Mouse (Mus musculus) testis, adult 2 months (tissue): Measurements from ENCODE around the gene Rnf145. TPM values are rescaled to one million over a fixed set of nuclear protein-coding genes. Genes with fewer than 3 reads are reported as not detected.
A peak's percentile ranks its signal among the peaks of the same experiment; 100 is the strongest.

ENCODE experiments used
- H3K27ac ChIP-seq: fragments of 200-500 bp; 2 replicates; pipeline ENCODE4 v1.5.1; 2012; ENCODE audit warnings: low read depth, low read length; ENCODE audit not compliant: control insufficient read depth, insufficient read depth
- H3K27me3 ChIP-seq: fragments of 200-500 bp; 2 replicates; pipeline ENCODE4 v1.6.1; 2012; ENCODE audit warnings: mild to moderate bottlenecking, low read length, moderate library complexity; ENCODE audit not compliant: control insufficient read depth, insufficient read depth
- H3K36me3 ChIP-seq: fragments of 200-500 bp; 2 replicates; pipeline ENCODE4 v1.6.1; 2012; ENCODE audit warnings: mild to moderate bottlenecking, low read length; ENCODE audit not compliant: control insufficient read depth, insufficient read depth
- H3K4me1 ChIP-seq: fragments of 200-500 bp; 2 replicates; pipeline ENCODE4 v1.6.1; 2012; ENCODE audit warnings: low read length; ENCODE audit not compliant: control insufficient read depth, insufficient read depth
- H3K4me3 ChIP-seq: fragments of 200-500 bp; 2 replicates; pipeline ENCODE4 v1.5.1; 2012; ENCODE audit warnings: low read depth, mild to moderate bottlenecking, low read length, moderate library complexity, mixed read lengths; ENCODE audit not compliant: control insufficient read depth
- CTCF ChIP-seq: fragments of 200-500 bp; IDR thresholded peaks from 2 replicates; pipeline ENCODE4 v1.5.1; 2012; ENCODE audit warnings: low read depth, mild to moderate bottlenecking, inconsistent platforms, low read length, moderate library complexity; ENCODE audit not compliant: control insufficient read depth, insufficient read depth, insufficient replicate concordance
- POLR2A ChIP-seq: fragments of 200-500 bp; IDR thresholded peaks from 2 replicates; pipeline ENCODE4 v1.6.1; 2012; ENCODE audit warnings: low read depth, mild to moderate bottlenecking, inconsistent platforms, low read length, moderate library complexity; ENCODE audit not compliant: control insufficient read depth
- polyA plus RNA-seq: library from polyadenylated mRNA; depleted of rRNA; stranded (reverse); fragments of >200 nt; gene quantifications from 2 replicates; pipeline ENCODE4 v1.2.3, GENCODE M21; 2012; rRNA removed

Rnf145 gene
- 12.6 and 14.9 TPM in 2 replicates for polyA plus RNA-seq

- peak within 1 kb of the TSS; percentile 89 for H3K4me3 ChIP-seq
- H3K27me3 ChIP-seq: no peaks in the 10 kb centered on the region
- H3K36me3 ChIP-seq: no peaks in the 10 kb centered on the region
Measured at GRCm38 (mm10) chr11:44518281-44519095, at the start of gene Rnf145. TSS of gene Rnf145 (plus strand) at chr11:44518964.

GRCm38 (mm10) chr11:44469646-44470431 is 48.9 kb upstream of the Rnf145 start:
- Histone ChIP-seq H3K27ac (peak overlapping the region; percentile 87), H3K36me3 (no peaks in the 10 kb centered on the region), H3K27me3 (no peaks in the 10 kb centered on the region), H3K4me1 (peaks cover 7% of the 10 kb centered on the region; the same call in 1 of the 2 replicates), H3K4me3 (peak overlapping the region; percentile 100)
- TF ChIP-seq CTCF (no peak), POLR2A (no peak)

More at GRCm38 (mm10) chr11:44518281-44519095, at the start of gene Rnf145:
- peak within 1 kb of the TSS; percentile 86 for H3K27ac ChIP-seq
- peaks cover 5% of the 10 kb centered on the region for H3K4me1 ChIP-seq
- peak; percentile 49 for TF ChIP-seq POLR2A
- TF ChIP-seq CTCF: no peak

GRCm38 (mm10) chr11:44470432-44471336 is 48.1 kb upstream of the Rnf145 start, which contains the start of gene Ublcp1:
TSS of gene Ublcp1 (minus strand) at chr11:44470498.
- peaks cover 7% of the 10 kb centered on the region; the same call in 1 of the 2 replicates for H3K4me1 ChIP-seq
- H3K36me3 ChIP-seq: no peaks in the 10 kb centered on the region
- peak within 1 kb of the TSS; percentile 100 for H3K4me3 ChIP-seq
- H3K27ac ChIP-seq: peak within 1 kb of the TSS; percentile 87
- H3K27me3 ChIP-seq: no peaks in the 10 kb centered on the region
- TF ChIP-seq POLR2A: peak; percentile 88
- TF ChIP-seq CTCF: no peak

- Histone ChIP-seq H3K27ac (peak overlapping the region; percentile 87), H3K36me3 (no peaks in the 10 kb centered on the region), H3K4me3 (peak overlapping the region; percentile 100; the same call in 1 of the 2 replicates), H3K27me3 (no peaks in the 10 kb centered on the region), H3K4me1 (peaks cover 7% of the 10 kb centered on the region; the same call in 1 of the 2 replicates)
- TF ChIP-seq CTCF (no peak), POLR2A (no peak)
Measured at GRCm38 (mm10) chr11:44471337-44471995, 47.3 kb upstream of the Rnf145 start.

- Histone ChIP-seq H3K27ac (no peak overlapping the region), H3K27me3 (no peaks in the 10 kb centered on the region), H3K4me1 (peaks cover 2% of the 10 kb centered on the region; the same call in 1 of the 2 replicates), H3K4me3 (no peak overlapping the region), H3K36me3 (no peaks in the 10 kb centered on the region)
- no peak for TF ChIP-seq POLR2A
- TF ChIP-seq CTCF: no peak
Measured at GRCm38 (mm10) chr11:44475467-44475866, 43.3 kb upstream of the Rnf145 start.

- Histone ChIP-seq H3K4me3 (no peak overlapping the region), H3K36me3 (no peaks in the 10 kb centered on the region)
Measured at GRCm38 (mm10) chr11:44476445-44476844, 42.3 kb upstream of the Rnf145 start.

More at GRCm38 (mm10) chr11:44476445-44476844, 42.3 kb upstream of the Rnf145 start:
- no peaks in the 10 kb centered on the region for H3K4me1 ChIP-seq
- TF ChIP-seq CTCF (no peak), POLR2A (no peak)
- H3K27ac ChIP-seq: no peak overlapping the region
- no peaks in the 10 kb centered on the region for H3K27me3 ChIP-seq
